Mouse (Mus musculus) stomach, adult 2 months (tissue): ENCODE measurements around the gene Oas1g. TPM values are rescaled to one million over a fixed set of nuclear protein-coding genes. Genes with fewer than 3 reads are reported as not detected.

ENCODE experiments used
- polyA plus RNA-seq: library from polyadenylated mRNA; depleted of rRNA; stranded (reverse); fragments of >200 nt; gene quantifications from 2 replicates; pipeline ENCODE4 v1.2.3, GENCODE M21; 2012; rRNA removed

The Oas1g gene
- 8.6 and 10.4 TPM in 2 replicates for polyA plus RNA-seq

GRCm38 (mm10) chr5:120887413-120887812, at the start of gene Oas1g:
Gene Oas1g, minus strand, starts transcription at chr5:120887613.

GRCm38 (mm10) chr5:120914204-120914603, 26.8 kb upstream of the Oas1g start, which contains the start of gene Oas1d:
Gene Oas1d, plus strand, starts transcription at chr5:120914536.

GRCm38 (mm10) chr5:120906791-120907733, 19.6 kb upstream of the Oas1g start, which contains the start of gene Oas1a:
Gene Oas1a, minus strand, starts transcription at chr5:120907521.

GRCm38 (mm10) chr5:120861121-120861520, 26.3 kb downstream of the Oas1g start, which contains the start of gene Oas1h:
Gene Oas1h, plus strand, starts transcription at chr5:120861421.

GRCm38 (mm10) chr5:120847067-120847466, 40.3 kb downstream of the Oas1g start, which contains the start of gene Oas1f:
Gene Oas1f, plus strand, starts transcription at chr5:120847367.

Other genes with a start within 250 kb of the Oas1g start
- 2.4 and 2.5 TPM in 2 replicates for gene Rasal1, start 238.8 kb downstream of the Oas1g start, polyA plus RNA-seq
- 3.1 and 5.5 TPM in 2 replicates for gene Dtx1, start 175.7 kb downstream of the Oas1g start, polyA plus RNA-seq
- 4.3 and 7.3 TPM in 2 replicates for gene Oas2, start 137.8 kb downstream of the Oas1g start, polyA plus RNA-seq
- 2.0 and 2.5 TPM in 2 replicates for gene Oas3, start 110.0 kb downstream of the Oas1g start, polyA plus RNA-seq
- 0.11 TPM in 1 of 2 replicates, not detected in the other for gene Oas1e, start 92.1 kb downstream of the Oas1g start, polyA plus RNA-seq
- 1.1 and 1.9 TPM in 2 replicates for gene Oas1c, start 75.1 kb downstream of the Oas1g start, polyA plus RNA-seq
- gene Oas1f, start 40.2 kb downstream of the Oas1g start, polyA plus RNA-seq, result not detected in 2 replicates
- not detected in 2 replicates for gene Oas1h, start 26.2 kb downstream of the Oas1g start, polyA plus RNA-seq
- gene Oas1a, start 19.9 kb upstream of the Oas1g start, polyA plus RNA-seq, result 14.3 and 16.5 TPM in 2 replicates
- gene Oas1d, start 26.9 kb upstream of the Oas1g start, polyA plus RNA-seq, result not detected in 2 replicates
- 0.03 TPM in 2 replicates for gene Rph3a, start 122.5 kb upstream of the Oas1g start, polyA plus RNA-seq